Mouse (Mus musculus): ENCODE results near the gene Acsbg2.

DNA sequence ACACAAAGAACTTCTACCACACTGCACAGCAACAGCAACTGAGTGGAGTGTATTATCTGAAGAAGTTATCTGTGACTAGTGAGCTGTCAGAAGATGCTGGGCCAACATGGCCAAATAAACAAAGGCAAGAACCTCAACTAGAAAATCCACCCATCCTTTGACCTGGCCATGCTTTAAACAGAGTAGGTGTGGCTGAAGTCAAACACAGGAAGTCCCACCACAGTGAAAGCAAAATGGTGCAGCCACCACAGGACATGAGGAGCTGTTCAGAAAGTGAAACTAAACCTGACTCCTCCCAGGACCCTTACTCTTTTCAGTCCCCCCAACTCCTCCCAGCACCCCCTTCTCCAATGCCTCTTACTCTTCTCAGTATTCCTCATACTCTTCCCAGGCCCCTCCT lies 39.2 kb upstream of the Acsbg2 start:
- TF ChIP-seq EP300 (IDR thresholded peaks at IDR 0.05; ENCODE audit: low read depth in 1 of 2, low read length in 2 of 2) = no peak
- TF ChIP-seq POLR2AphosphoS5 (IDR thresholded peaks at IDR 0.05; ENCODE audit: borderline replicate concordance, low read depth, low read length) = no peak
- TF ChIP-seq CTCF (IDR thresholded peaks at IDR 0.05 in 2 of 3, conservative IDR thresholded peaks at IDR 0.05 in 1 of 3; ENCODE audit: control insufficient read depth in 1 of 3, insufficient read depth in 1 of 3, low read depth in 2 of 3, low read length in 3 of 3, poor library complexity in 1 of 3, severe bottlenecking in 1 of 3) = no peak
- TF ChIP-seq MAX (IDR thresholded peaks at IDR 0.05; ENCODE audit: low read length) = no peak
- TF ChIP-seq MAFK (IDR thresholded peaks at IDR 0.05; ENCODE audit: borderline replicate concordance, low read depth, low read length) = no peak
- TF ChIP-seq SMC3 (IDR thresholded peaks at IDR 0.05; ENCODE audit: low read depth, low read length) = no peak
- no peak for TF ChIP-seq POLR2A (IDR thresholded peaks at IDR 0.05; ENCODE audit: control insufficient read depth in 1 of 2, insufficient read depth in 1 of 2, low read depth in 1 of 2, low read length in 2 of 2, poor library complexity in 1 of 2)
- no peak for TF ChIP-seq MXI1 (IDR thresholded peaks at IDR 0.05; ENCODE audit: low read depth, low read length)
- no peak for TF ChIP-seq GATA1 (IDR thresholded peaks at IDR 0.05; ENCODE audit: low read depth, low read length)
- no peak for TF ChIP-seq RAD21 (IDR thresholded peaks at IDR 0.05; ENCODE audit: low read depth, low read length)
- no peak for TF ChIP-seq ZNF384 (IDR thresholded peaks at IDR 0.05; ENCODE audit: low read depth, low read length)
